ENCODE assay signal across 11 mouse cellular contexts in the genomic region with DNA sequence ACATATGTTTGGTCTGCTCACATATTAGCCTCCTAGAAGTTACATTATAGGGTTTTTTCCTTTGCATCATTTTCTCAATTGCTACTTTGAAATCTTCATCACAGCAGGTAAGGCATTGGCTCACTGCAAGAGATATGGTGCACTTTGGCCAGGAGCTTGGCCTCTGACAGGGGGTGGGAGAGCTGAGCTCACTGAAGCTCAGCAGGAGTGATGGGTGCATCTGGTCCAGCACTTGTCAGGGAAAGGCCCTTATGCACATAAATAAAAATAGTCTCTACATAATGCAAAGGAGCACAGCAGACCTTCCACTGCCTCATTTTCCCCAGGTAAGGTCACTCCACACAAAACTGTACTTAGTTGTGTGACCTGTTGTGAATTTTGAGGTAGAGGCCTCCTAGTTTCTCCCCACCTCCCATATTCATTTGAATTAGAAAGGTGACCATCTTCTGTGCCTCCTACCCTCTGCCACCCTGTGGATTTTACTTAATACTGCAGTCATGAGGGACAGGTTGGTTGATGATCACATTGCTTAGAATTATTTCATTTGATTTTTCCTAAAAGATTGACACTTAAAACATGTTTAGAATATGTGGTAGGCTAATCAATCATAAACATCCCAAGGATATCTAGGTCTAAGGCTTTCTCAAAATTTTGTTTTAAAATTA. TPM values are rescaled to one million over a fixed set of nuclear protein-coding genes. Genes with fewer than 3 reads are reported as not detected.
DNase-seq lines count a peak whose midpoint lies in the region; TF ChIP-seq lines count a peak whose summit lies in the region.
"Had no signal": no experiment of that assay in that cellular context is flagged by ENCODE, and none has a peak within 500 bp of the region (broad histone marks: within the 10 kb centered on the region; RNA-seq: fewer than 3 reads in every experiment).

No protein-coding gene starts in this region.

- TF ChIP-seq EP300 in MEL (IDR thresholded peaks at IDR 0.05; ENCODE audit: low read depth in 1 of 2, low read length in 2 of 2), result no peak

- no peak overlapping the region for H3K4me3 ChIP-seq in layer of hippocampus, adult 2 months
- no peak overlapping the region for H3K4me3 ChIP-seq in MEL (ENCODE audit: control insufficient read depth in 1 of 2, insufficient read depth in 1 of 2, low read depth in 2 of 2, low read length in 2 of 2)
- no peak overlapping the region for H3K4me3 ChIP-seq in cortical plate, adult 2 months (ENCODE audit: insufficient read depth, low read length)
- H3K4me3 ChIP-seq: kidney, embryonic 15.5 days; midbrain, embryonic 10.5 days had no signal

- no peak for TF ChIP-seq POLR2A in MEL (IDR thresholded peaks at IDR 0.05; ENCODE audit: control insufficient read depth in 1 of 2, insufficient read depth in 1 of 2, low read depth in 1 of 2, low read length in 2 of 2, poor library complexity in 1 of 2)
- no peak for TF ChIP-seq POLR2A in cortical plate, adult 2 months (IDR thresholded peaks at IDR 0.05; ENCODE audit: extremely low read depth, insufficient read depth, low read length)

- no peak for DNase-seq in layer of hippocampus, adult 2 months (ENCODE audit: low spot score in 2 of 2)
- no peak for DNase-seq in layer of hippocampus, postnatal 36 days
- DNase-seq in CD4-positive helper T cell, adult 2 months (ENCODE audit: low read depth, low spot score), result peak; percentile 26
- DNase-seq in MEL (ENCODE audit: low read depth, low spot score), result peak; percentile 43
- no peak for DNase-seq in thymus, postnatal 0 days (ENCODE audit: low spot score)
- DNase-seq in thymus, postnatal 10 days (ENCODE audit: low spot score in 2 of 2), result no peak
- DNase-seq: thymus, adult 2 months had no signal

- peaks cover 0 to 5% of the 10 kb centered on the region in 2 experiments; a peak in 1 of 4 replicates for H3K4me1 ChIP-seq in MEL (ENCODE audit: control insufficient read depth in 1 of 2, insufficient read depth in 2 of 2, low read length in 2 of 2)
- H3K4me1 ChIP-seq in cortical plate, adult 2 months (ENCODE audit: control insufficient read depth, insufficient read depth, low read length), result no peaks in the 10 kb centered on the region
- H3K4me1 ChIP-seq: kidney, embryonic 15.5 days; midbrain, embryonic 10.5 days had no signal

- H3K9ac ChIP-seq in MEL (ENCODE audit: control insufficient read depth, low read depth, low read length, poor library complexity, severe bottlenecking), result no peak overlapping the region
- H3K9ac ChIP-seq: kidney, embryonic 15.5 days; liver, embryonic 14.5 days had no signal

- peak overlapping the region; percentile 10; the same call in 1 of the 2 replicates for H3K27ac ChIP-seq in layer of hippocampus, adult 2 months
- no peak overlapping the region for H3K27ac ChIP-seq in MEL (ENCODE audit: control insufficient read depth, low read depth, low read length)
- no peak overlapping the region for H3K27ac ChIP-seq in cortical plate, adult 2 months (ENCODE audit: insufficient read depth, low read length)
- H3K27ac ChIP-seq: kidney, embryonic 15.5 days; liver, embryonic 14.5 days; midbrain, embryonic 10.5 days had no signal

- peak; percentile 77 for TF ChIP-seq RAD21 in MEL (IDR thresholded peaks at IDR 0.05; ENCODE audit: low read depth, low read length)

- H3K27me3 ChIP-seq in MEL (ENCODE audit: control insufficient read depth in 1 of 2, insufficient read depth in 2 of 2, low read length in 2 of 2), result no peaks in the 10 kb centered on the region
- H3K27me3 ChIP-seq: kidney, embryonic 15.5 days had no signal

- H3K9me3 ChIP-seq in MEL (replicated peaks; ENCODE audit: insufficient read depth, low read length), result no peaks in the 10 kb centered on the region
- H3K9me3 ChIP-seq: kidney, embryonic 15.5 days; midbrain, embryonic 10.5 days had no signal

- no peaks in the 10 kb centered on the region for H3K79me2 ChIP-seq in MEL (ENCODE audit: control insufficient read depth, insufficient read depth, low read length, poor library complexity)

- H3K36me3 ChIP-seq in MEL (ENCODE audit: control insufficient read depth in 1 of 2, insufficient read depth in 2 of 2, low read length in 2 of 2), result no peaks in the 10 kb centered on the region
- H3K36me3 ChIP-seq: kidney, embryonic 15.5 days; midbrain, embryonic 10.5 days had no signal

- peak; percentile 72 for TF ChIP-seq CTCF in layer of hippocampus, adult 2 months (conservative IDR thresholded peaks at IDR 0.05)
- TF ChIP-seq CTCF in MEL (IDR thresholded peaks at IDR 0.05 in 2 of 3, conservative IDR thresholded peaks at IDR 0.05 in 1 of 3; ENCODE audit: control insufficient read depth in 1 of 3, insufficient read depth in 1 of 3, low read depth in 2 of 3, low read length in 3 of 3, poor library complexity in 1 of 3, severe bottlenecking in 1 of 3), result peak in 2 of 3 experiments; percentile 41 to 67; a peak in 4 of 6 replicates
- peak; percentile 7; the same call in 1 of the 2 replicates for TF ChIP-seq CTCF in cortical plate, adult 2 months (IDR thresholded peaks at IDR 0.05; ENCODE audit: extremely low read depth, insufficient read depth, low read length)

TF ChIP-seq in MEL, 35 proteins besides CTCF, POLR2A, EP300 and RAD21:
- TF ChIP-seq USF2 (IDR thresholded peaks at IDR 0.05; ENCODE audit: borderline replicate concordance in 1 of 2, insufficient read depth in 1 of 2, low read depth in 1 of 2, low read length in 2 of 2), result no peak
- peak; percentile 64 for TF ChIP-seq ZC3H11A (IDR thresholded peaks at IDR 0.05; ENCODE audit: low read depth, low read length)
- no peak for TF ChIP-seq NELFE (IDR thresholded peaks at IDR 0.05; ENCODE audit: low read depth, low read length)
- no peak for TF ChIP-seq UBTF (IDR thresholded peaks at IDR 0.05; ENCODE audit: borderline replicate concordance, insufficient read depth, low read depth, low read length)
- TF ChIP-seq SMC3 (IDR thresholded peaks at IDR 0.05; ENCODE audit: low read depth, low read length), result peak; percentile 88
- TF ChIP-seq BHLHE40 (IDR thresholded peaks at IDR 0.05; ENCODE audit: borderline replicate concordance, low read depth, low read length), result no peak

RNA-seq across cellular contexts. Expression of a gene that starts 13.1 kb away (rescaled TPM):
- 100 to 1,000 TPM; 275 to 283 TPM for total RNA-seq in layer of hippocampus, adult 2 months (2021)
- total RNA-seq in layer of hippocampus, postnatal 36 days (2021), result 100 to 1,000 TPM; 262 to 279 TPM
- total RNA-seq in MEL (2012; rRNA removed), result 64.0 and 66.3 TPM in 2 replicates
- 100 to 1,000 TPM in 1 of 2 experiments, 10 to 100 TPM in 1; 33.1 to 261 TPM for polyA plus RNA-seq in MEL (2012; ENCODE audit: insufficient read depth in 1 of 2, insufficient read length in 2 of 2, low read depth in 1 of 2, low replicate concordance in 2 of 2, missing spikeins in 1 of 2)
- 94.9 and 95.4 TPM in 2 replicates for polyA plus RNA-seq in cortical plate, adult 2 months (2012; rRNA removed)
- polyA plus RNA-seq in thymus, postnatal 0 days (2015; fragmentation: Nextera tagmentation; extraction: Ambion mirVana), result 596 and 599 TPM in 2 replicates

Comparison
In these comparisons a context has a peak if more than half of its experiments do, and no peak if none do; other contexts are left out.
1. DNase-seq: peak in CD4-positive helper T cell, adult 2 months (single experiment) and MEL (single experiment); none in layer of hippocampus, adult 2 months (0 of 2), layer of hippocampus, postnatal 36 days (0 of 2), thymus, postnatal 0 days (single experiment) and thymus, postnatal 10 days (0 of 2).
2. CTCF ChIP-seq: peak in every context shown above with its lines; median percentile 72 in layer of hippocampus, adult 2 months; 54 in MEL; 7 in cortical plate, adult 2 months.